Mouse (Mus musculus): ENCODE results near the gene Trex1. TPM values are rescaled to one million over a fixed set of nuclear protein-coding genes. Genes with fewer than 3 reads are reported as not detected.

The Trex1 gene
- polyA plus RNA-seq, 1 experiment from 2014 or later = 13.3 TPM

GRCm38 (mm10) chr9:109082124-109082800 lies 22.7 kb upstream of the Trex1 start, which contains the start of the genes Ccdc51 and Tma7:
TSS of gene Ccdc51 (plus strand) at chr9:109082493.
TSS of gene Tma7 (minus strand) at chr9:109082587.
- Histone ChIP-seq H3K27me3 (ENCODE audit: control insufficient read depth, insufficient read depth, low read length) (no peaks in the 10 kb centered on the region), H3K9me3 (ENCODE audit: control insufficient read depth, low read length) (no peaks in the 10 kb centered on the region), H3K4me3 (ENCODE audit: low read depth, low read length) (peak within 1 kb of the TSS; percentile 60), H3K9ac (ENCODE audit: low read length) (peak within 1 kb of the TSS; percentile 68), H3K27ac (replicated peaks) (peak within 1 kb of the TSS; percentile 50), H3K4me1 (replicated peaks; ENCODE audit: control insufficient read depth, insufficient read depth) (no peaks in the 10 kb centered on the region), H3K36me3 (ENCODE audit: control insufficient read depth, insufficient read depth, low read length) (no peaks in the 10 kb centered on the region), H3K4me2 (replicated peaks; ENCODE audit: low read depth) (peak within 1 kb of the TSS; percentile 65)
- DNase-seq (ENCODE audit: low spot score) (peak; percentile 88), ATAC-seq (ENCODE audit: low FRiP score, low TSS enrichment) (peak; percentile 96)
- WGBS = under 1% methylated on average over 37 of the region's 37 CpGs
- no peak for TF ChIP-seq CTCF (IDR thresholded peaks at IDR 0.05; ENCODE audit: low read depth)
- no peak for TF ChIP-seq EP300 (optimal IDR thresholded peaks at IDR 0.05)

GRCm38 (mm10) chr9:109081749-109082123 lies 22.2 kb upstream of the Trex1 start:
- Histone ChIP-seq H3K4me2 (replicated peaks; ENCODE audit: low read depth) (peak overlapping the region; percentile 65), H3K9me3 (ENCODE audit: control insufficient read depth, low read length) (no peaks in the 10 kb centered on the region), H3K36me3 (ENCODE audit: control insufficient read depth, insufficient read depth, low read length) (no peaks in the 10 kb centered on the region), H3K27me3 (ENCODE audit: control insufficient read depth, insufficient read depth, low read length) (no peaks in the 10 kb centered on the region), H3K9ac (ENCODE audit: low read length) (peak overlapping the region; percentile 68), H3K4me1 (replicated peaks; ENCODE audit: control insufficient read depth, insufficient read depth) (no peaks in the 10 kb centered on the region), H3K27ac (replicated peaks) (peak overlapping the region; percentile 50), H3K4me3 (ENCODE audit: low read depth, low read length) (peak overlapping the region; percentile 60)
- WGBS = 2% methylated on average over 11 of the region's 11 CpGs
- TF ChIP-seq EP300 (optimal IDR thresholded peaks at IDR 0.05) (no peak), CTCF (IDR thresholded peaks at IDR 0.05; ENCODE audit: low read depth) (no peak)
- ATAC-seq (ENCODE audit: low FRiP score, low TSS enrichment) (peak; percentile 13; the same call in 1 of the 2 replicates), DNase-seq (ENCODE audit: low spot score) (peak; percentile 24)

GRCm38 (mm10) chr9:109080516-109080915 lies 21.0 kb upstream of the Trex1 start:
- 91% methylated on average over 3 of the region's 3 CpGs for WGBS
- TF ChIP-seq CTCF (IDR thresholded peaks at IDR 0.05; ENCODE audit: low read depth) (no peak), EP300 (optimal IDR thresholded peaks at IDR 0.05) (no peak)
- H3K9ac ChIP-seq (ENCODE audit: low read length) = no peak overlapping the region

GRCm38 (mm10) chr9:109073661-109074573 lies 14.4 kb upstream of the Trex1 start, which contains the start of gene Atrip:
TSS of gene Atrip (minus strand) at chr9:109074124.
- Histone ChIP-seq H3K27ac (replicated peaks) (peak within 1 kb of the TSS; percentile 76), H3K4me1 (replicated peaks; ENCODE audit: control insufficient read depth, insufficient read depth) (peaks cover 5% of the 10 kb centered on the region; the same call in 1 of the 2 replicates), H3K4me2 (replicated peaks; ENCODE audit: low read depth) (peak within 1 kb of the TSS; percentile 75), H3K9ac (ENCODE audit: low read length) (peak within 1 kb of the TSS; percentile 85), H3K4me3 (ENCODE audit: low read depth, low read length) (peak within 1 kb of the TSS; percentile 75), H3K9me3 (ENCODE audit: control insufficient read depth, low read length) (no peaks in the 10 kb centered on the region), H3K27me3 (ENCODE audit: control insufficient read depth, insufficient read depth, low read length) (no peaks in the 10 kb centered on the region), H3K36me3 (ENCODE audit: control insufficient read depth, insufficient read depth, low read length) (peaks cover 6% of the 10 kb centered on the region)
- ATAC-seq (ENCODE audit: low FRiP score, low TSS enrichment) = peak; percentile 98
- under 1% methylated on average over 57 of the region's 57 CpGs for WGBS
- TF ChIP-seq CTCF (IDR thresholded peaks at IDR 0.05; ENCODE audit: low read depth) = no peak
- DNase-seq (ENCODE audit: low spot score) = peak; percentile 94

More at GRCm38 (mm10) chr9:109080516-109080915, 21.0 kb upstream of the Trex1 start:
- Histone ChIP-seq H3K27ac (replicated peaks) (no peak overlapping the region), H3K36me3 (ENCODE audit: control insufficient read depth, insufficient read depth, low read length) (no peaks in the 10 kb centered on the region), H3K4me2 (replicated peaks; ENCODE audit: low read depth) (no peak overlapping the region), H3K27me3 (ENCODE audit: control insufficient read depth, insufficient read depth, low read length) (no peaks in the 10 kb centered on the region), H3K9me3 (ENCODE audit: control insufficient read depth, low read length) (no peaks in the 10 kb centered on the region), H3K4me3 (ENCODE audit: low read depth, low read length) (no peak overlapping the region), H3K4me1 (replicated peaks; ENCODE audit: control insufficient read depth, insufficient read depth) (no peaks in the 10 kb centered on the region)
- DNase-seq (ENCODE audit: low spot score) = no peak
- ATAC-seq (ENCODE audit: low FRiP score, low TSS enrichment) = no peak

- Histone ChIP-seq H3K27me3 (ENCODE audit: control insufficient read depth, insufficient read depth, low read length) (no peaks in the 10 kb centered on the region), H3K36me3 (ENCODE audit: control insufficient read depth, insufficient read depth, low read length) (peaks cover 39% of the 10 kb centered on the region), H3K9ac (ENCODE audit: low read length) (no peak overlapping the region), H3K4me2 (replicated peaks; ENCODE audit: low read depth) (no peak overlapping the region), H3K27ac (replicated peaks) (no peak overlapping the region), H3K4me1 (replicated peaks; ENCODE audit: control insufficient read depth, insufficient read depth) (peaks cover 4% of the 10 kb centered on the region; the same call in 1 of the 2 replicates), H3K4me3 (ENCODE audit: low read depth, low read length) (no peak overlapping the region), H3K9me3 (ENCODE audit: control insufficient read depth, low read length) (no peaks in the 10 kb centered on the region)
- DNase-seq (ENCODE audit: low spot score) (no peak), ATAC-seq (ENCODE audit: low FRiP score, low TSS enrichment) (no peak)
- TF ChIP-seq EP300 (optimal IDR thresholded peaks at IDR 0.05) (no peak), CTCF (IDR thresholded peaks at IDR 0.05; ENCODE audit: low read depth) (peak; percentile 50)
- WGBS = 95% methylated on average over 3 of the region's 3 CpGs
Measured at GRCm38 (mm10) chr9:109068095-109068735, 8.7 kb upstream of the Trex1 start.

Data from stomach, postnatal 0 days (tissue).